Mouse (Mus musculus) kidney, adult 11 months (tissue): ENCODE measurements around the gene Dohh.

Experiments
- DNase-seq: peaks from one replicate; pipeline ENCODE4 v3.0.0; 2022

The Dohh gene

GRCm38 (mm10) chr10:81383802-81384604, at the start of gene Dohh, which contains the start of gene Gm48551:
Gene Dohh, plus strand, starts transcription at chr10:81384428.
Gene Gm48551, plus strand, starts transcription at chr10:81384466.
- DNase-seq, result peak; percentile 98

- DNase-seq, result no peak
Observed at GRCm38 (mm10) chr10:81335393-81336340, 48.6 kb upstream of the Dohh start.

GRCm38 (mm10) chr10:81336558-81336957, 47.7 kb upstream of the Dohh start:
- DNase-seq, result no peak

DNA sequence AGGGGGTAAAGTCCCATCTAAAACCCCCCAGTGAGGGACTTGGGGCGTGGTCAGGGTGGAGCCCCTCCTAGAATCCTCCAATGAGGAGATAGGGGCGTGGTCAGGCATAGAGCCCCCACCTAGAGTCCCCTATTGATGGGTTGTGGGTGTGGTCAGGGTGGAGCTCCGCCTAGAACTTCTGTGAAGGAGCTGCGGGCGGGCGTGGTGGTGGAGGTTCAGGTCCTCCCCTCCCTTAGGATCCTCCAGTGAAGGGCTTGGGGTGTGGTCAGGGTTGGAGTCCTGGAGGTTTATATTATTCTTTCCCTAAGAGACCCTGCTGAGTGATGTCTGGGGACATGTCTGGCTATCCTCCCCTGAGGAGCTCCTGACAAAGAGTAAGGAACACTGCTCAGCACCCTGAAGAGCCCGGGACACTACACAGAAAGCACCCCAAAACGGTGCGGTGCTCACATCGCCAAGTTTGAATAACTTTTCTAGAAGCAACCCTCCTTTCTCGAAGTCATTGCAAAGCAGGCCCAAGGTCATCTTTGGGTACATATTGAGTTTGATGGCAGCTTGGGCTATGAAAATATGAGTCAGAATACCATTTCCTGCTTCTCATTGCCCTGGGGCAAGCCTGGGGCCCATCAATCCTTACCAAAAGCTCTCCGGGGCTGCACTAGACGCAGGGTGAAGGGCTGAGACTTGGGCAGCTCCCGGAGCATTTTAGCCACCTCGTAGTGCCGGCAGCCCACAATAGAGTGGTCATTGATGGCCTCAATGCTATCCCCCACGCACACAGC, 43.5 kb upstream of the Dohh start:
- no peak for DNase-seq

- DNase-seq, result peak; percentile 49
Observed at GRCm38 (mm10) chr10:81341333-81341949, 42.8 kb upstream of the Dohh start.

- no peak for DNase-seq
Observed at GRCm38 (mm10) chr10:81342686-81343505, 41.3 kb upstream of the Dohh start, which contains the start of gene Gipc3. Gene Gipc3, minus strand, starts transcription at chr10:81343266.

DNA sequence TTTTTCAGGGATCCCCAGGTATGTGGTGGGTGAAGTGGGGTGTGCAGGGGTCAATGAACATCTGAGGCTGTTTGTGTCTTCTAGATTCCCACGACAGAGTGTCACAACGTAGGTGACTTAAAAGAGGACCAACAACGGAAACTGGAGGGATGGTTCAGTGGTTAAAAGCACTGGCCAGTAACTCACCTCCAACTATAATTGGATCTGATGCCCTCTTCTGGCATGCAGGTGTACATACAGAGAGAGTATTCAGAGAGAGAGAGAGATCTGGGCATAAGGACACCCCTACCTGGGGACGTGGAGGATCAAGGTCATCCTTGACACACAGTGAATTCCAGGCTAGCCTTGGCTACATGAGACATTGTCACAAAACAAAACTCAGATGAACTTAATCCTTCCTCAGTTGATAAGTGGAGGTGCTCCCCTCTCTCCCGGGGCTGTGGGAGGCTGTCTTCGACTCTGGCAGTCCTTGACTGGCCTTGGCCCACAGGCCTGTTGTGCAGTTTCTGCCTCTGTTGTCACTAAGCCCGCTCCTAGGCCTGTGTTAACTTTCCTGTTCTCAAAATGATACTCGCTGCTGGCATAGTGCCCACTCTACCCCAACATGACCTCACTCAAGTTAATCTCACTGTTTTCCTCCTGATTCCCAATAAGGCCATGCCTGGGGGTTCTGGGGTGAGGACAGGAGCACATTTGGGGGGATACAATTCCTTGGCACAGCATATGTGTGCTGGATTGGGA, 39.6 kb upstream of the Dohh start:
- DNase-seq, result peak; percentile 29

GRCm38 (mm10) chr10:81345162-81345534, 39.1 kb upstream of the Dohh start:
- no peak for DNase-seq

GRCm38 (mm10) chr10:81346453-81347067, 37.7 kb upstream of the Dohh start:
- peak; percentile 80 for DNase-seq

DNA sequence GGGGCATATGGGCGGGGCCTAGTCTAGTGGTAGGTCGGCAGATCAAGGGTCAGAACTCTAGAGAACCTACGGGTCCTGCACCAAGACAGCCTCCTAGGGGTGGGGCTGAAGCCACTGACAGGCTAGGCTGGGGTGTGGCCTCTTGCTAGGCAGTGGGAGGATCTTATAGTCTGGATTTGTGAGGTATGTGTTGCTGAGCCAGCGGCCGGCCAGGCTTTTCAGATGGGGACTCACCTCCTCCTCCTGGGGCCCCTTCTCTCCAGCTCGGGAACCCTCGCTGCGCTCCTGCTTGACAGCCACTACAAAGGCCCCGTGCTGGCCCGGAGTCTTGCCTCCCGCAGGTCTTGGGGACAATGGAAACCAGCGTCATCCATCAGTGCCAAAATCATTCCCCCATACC, 35.1 kb upstream of the Dohh start:
- DNase-seq, result peak; percentile 83

GRCm38 (mm10) chr10:81349961-81350350, 34.3 kb upstream of the Dohh start:
- no peak for DNase-seq

DNA sequence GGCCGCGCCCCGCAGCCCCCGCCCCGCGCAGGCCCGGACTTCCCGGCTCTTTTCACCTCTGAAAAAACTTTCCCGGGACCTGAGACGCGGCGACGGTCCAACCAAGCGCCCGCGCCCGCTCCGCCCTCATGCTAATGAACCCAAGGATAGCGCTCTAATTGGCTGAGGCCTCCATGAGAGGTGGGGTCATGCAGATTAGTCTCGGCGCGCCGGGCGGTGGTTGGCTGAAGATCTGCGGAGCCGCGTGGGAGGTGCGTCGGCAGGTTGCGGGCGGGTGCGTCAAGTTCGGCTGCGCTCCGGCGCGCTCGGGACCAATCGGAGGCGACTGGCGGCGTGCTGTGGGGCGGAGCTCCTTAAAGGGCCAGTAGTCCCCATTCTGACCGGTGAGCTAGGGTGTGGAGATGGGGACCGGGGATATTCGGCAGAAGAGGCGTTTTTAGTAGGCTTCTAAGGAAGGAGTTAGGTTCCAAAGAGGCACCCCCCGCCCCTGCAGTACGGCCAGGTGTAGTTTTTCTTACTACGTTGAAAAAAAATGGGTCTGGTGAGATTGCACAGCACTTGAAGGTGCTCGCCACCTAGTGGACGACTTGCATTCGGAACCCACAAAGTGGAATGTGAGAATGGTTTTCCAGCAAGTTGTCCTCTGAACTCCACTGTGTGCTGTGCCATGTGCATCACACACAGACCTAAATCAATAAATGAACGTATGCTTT, 33.7 kb upstream of the Dohh start, which contains the start of gene Hmg20b:
Gene Hmg20b (minus strand): TSS at position 130 of the 713 bp plus-strand sequence.
- DNase-seq, result peak; percentile 99

- no peak for DNase-seq
Observed at GRCm38 (mm10) chr10:81351678-81352291, 32.4 kb upstream of the Dohh start.

DNA sequence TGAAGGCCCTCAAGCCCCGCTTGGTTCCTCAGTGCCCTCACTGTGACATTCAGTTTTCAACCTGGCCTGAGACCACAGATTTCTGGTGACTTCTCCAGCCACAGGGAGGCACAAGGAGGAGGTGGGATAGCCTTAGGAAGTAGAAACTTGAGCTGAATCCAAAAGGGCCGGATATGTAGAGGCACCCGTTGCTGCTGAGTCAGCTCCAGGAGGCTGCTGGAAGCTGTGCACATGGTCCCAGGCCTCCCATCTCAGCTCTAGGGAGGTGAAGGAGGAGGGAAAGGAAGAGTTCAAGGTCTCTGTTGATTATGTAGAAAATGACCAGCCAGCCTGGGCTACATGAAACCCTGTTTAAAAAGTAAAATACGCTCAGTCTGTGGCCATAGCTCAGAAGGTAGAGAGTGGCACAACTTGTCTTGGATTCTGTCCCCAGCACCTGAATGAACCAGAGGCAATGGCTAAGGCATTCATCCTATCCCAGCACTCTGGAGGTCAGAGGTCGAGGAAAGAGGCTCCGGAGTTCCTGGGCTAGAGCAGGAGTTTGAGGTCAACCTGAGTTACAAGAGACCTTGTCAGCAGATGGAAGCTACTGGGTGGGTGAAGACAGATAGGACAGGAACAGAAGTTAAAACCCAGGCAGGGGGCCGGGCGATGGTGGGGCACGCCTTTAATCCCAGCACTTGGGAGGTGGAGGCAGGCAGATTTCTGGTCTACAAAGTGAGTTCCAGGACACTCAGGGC, 29.3 kb upstream of the Dohh start:
- DNase-seq, result no peak

DNA sequence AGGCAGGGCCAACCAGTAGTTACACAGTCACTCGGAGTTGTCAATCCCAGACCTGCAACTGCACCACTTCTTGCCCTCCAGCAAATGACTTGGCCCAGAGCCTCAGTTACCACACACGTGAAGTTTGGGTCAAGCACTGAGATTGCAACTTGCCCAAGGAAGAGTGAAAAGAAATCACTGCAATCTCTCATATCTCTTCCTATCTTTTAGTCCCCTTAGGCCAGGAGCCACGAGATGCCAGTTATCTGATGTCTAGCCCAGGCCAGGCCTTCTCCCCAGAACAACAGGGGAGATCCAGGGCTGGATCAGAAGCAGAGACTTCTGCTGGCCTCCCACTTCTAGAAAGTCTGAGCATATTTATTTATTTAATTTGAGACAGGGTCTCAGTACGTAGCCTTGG, 28.7 kb upstream of the Dohh start:
- no peak for DNase-seq

DNA sequence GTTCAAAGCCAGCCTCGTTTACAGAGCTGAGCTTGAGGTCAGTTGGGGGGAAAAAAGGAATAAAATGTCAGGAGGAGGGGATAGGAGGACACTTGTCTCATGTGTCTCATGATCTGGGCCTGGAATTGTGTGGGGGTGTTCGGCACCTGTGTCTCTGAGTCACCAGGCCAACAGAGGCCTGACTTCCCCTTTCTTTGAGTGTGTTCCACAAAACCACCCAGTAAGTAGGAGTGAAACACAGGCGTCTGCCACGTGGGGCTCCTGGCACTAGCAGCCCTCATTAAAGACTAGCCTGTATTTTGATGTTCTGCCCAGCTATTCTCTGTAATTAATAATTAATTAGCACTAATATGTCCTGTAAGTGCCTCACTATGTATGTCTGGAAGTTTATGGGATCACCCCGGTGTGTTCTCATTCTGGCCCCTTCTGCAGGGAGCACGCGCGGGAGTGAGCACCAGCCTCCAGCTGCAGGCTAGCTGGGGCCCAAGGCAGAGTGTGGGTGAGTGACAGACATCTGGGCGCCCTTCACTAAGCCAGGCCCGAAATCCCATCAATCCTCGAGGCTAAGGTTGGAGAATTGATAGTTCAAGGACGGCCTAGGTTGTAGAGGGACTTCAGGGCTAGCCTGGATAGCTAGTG, 27.8 kb upstream of the Dohh start:
- peak; percentile 64 for DNase-seq

- peak; percentile 85 for DNase-seq
Observed at GRCm38 (mm10) chr10:81356991-81357844, 27.0 kb upstream of the Dohh start, which contains the start of gene Mfsd12. Gene Mfsd12, plus strand, starts transcription at chr10:81357491.
